Mouse (Mus musculus) hindbrain, embryonic 13.5 days (tissue): ENCODE measurements around the gene Eral1. TPM values are rescaled to one million over a fixed set of nuclear protein-coding genes. Genes with fewer than 3 reads are reported as not detected.

Experiments used
- ATAC-seq: fragments of 200-750 bp; cut with Nextera tagmentation; 2 replicates; pipeline ENCODE4 v1.8.0; 2017; ENCODE audit warnings: moderate TSS enrichment; ENCODE audit not compliant: low FRiP score
- H3K27ac ChIP-seq: fragments of 300-500 bp; sonication (generic); 2 replicates; pipeline ENCODE4 v1.5.1; 2015; ENCODE audit warnings: inconsistent platforms, mild to moderate bottlenecking, moderate library complexity
- H3K27me3 ChIP-seq: fragments of 300-500 bp; sonication (generic); 2 replicates; pipeline ENCODE4 v1.6.1; 2015; ENCODE audit warnings: mild to moderate bottlenecking, inconsistent platforms
- H3K36me3 ChIP-seq: fragments of 300-500 bp; sonication (generic); 2 replicates; pipeline ENCODE4 v1.6.1; 2015; ENCODE audit warnings: mild to moderate bottlenecking, inconsistent platforms
- H3K4me1 ChIP-seq: fragments of 300-500 bp; sonication (generic); replicated peaks from 2 replicates; pipeline ENCODE4 v1.6.1; 2015; ENCODE audit warnings: inconsistent platforms
- H3K4me2 ChIP-seq: fragments of 300-500 bp; sonication (generic); 2 replicates; pipeline ENCODE4 v1.6.1; 2015; ENCODE audit warnings: inconsistent platforms, mild to moderate bottlenecking, moderate library complexity
- H3K4me3 ChIP-seq: fragments of 300-500 bp; sonication (generic); 2 replicates; pipeline ENCODE4 v1.5.1; 2015; ENCODE audit warnings: mild to moderate bottlenecking, inconsistent platforms
- H3K9ac ChIP-seq: fragments of 300-500 bp; sonication (generic); 2 replicates; pipeline ENCODE4 v1.6.1; 2015; ENCODE audit warnings: mild to moderate bottlenecking, inconsistent platforms
- H3K9me3 ChIP-seq: fragments of 300-500 bp; sonication (generic); 2 replicates; pipeline ENCODE4 v1.6.1; 2016; ENCODE audit warnings: inconsistent platforms
- WGBS: fragments of 180-500 bp; shearing (Covaris S2); methylation state at CpG from one replicate; pipeline ENCODE4 v1.1.7; 2015; 5-methylcytosine and 5-hydroxymethylcytosine counted together
- microRNA counts: library from miRNA; unstranded; fragments of <30 nt; microRNA quantifications from one replicate; lab custom pipeline; 2016
- microRNA-seq: library from miRNA; unstranded; fragments of <30 nt; microRNA quantifications from one replicate; pipeline ENCODE4, GENCODE M21; 2016
- polyA plus RNA-seq: library from polyadenylated mRNA; unstranded; fragments of >200 nt; fragmentation: Nextera tagmentation; extraction: Ambion mirVana; gene quantifications from 2 replicates; pipeline ENCODE4 v1.2.1, GENCODE M21; 2015

The Eral1 gene
- polyA plus RNA-seq, 1 experiment from 2014 or later: 31.5 TPM

GRCm38 (mm10) chr11:78031389-78031788 is 48.8 kb downstream of the Eral1 start:
- H3K4me3 ChIP-seq: peak overlapping the region; percentile 75
- no peak for ATAC-seq
- H3K9me3 ChIP-seq: no peaks in the 10 kb centered on the region
- H3K27ac ChIP-seq: peak overlapping the region; percentile 97
- peak overlapping the region; percentile 68 for H3K4me2 ChIP-seq
- H3K27me3 ChIP-seq: no peaks in the 10 kb centered on the region
- WGBS: 45% methylated on average over 6 of the region's 6 CpGs
- H3K9ac ChIP-seq: peak overlapping the region; percentile 92; the same call in 1 of the 2 replicates
- peaks cover 49% of the 10 kb centered on the region for H3K36me3 ChIP-seq
- H3K4me1 ChIP-seq: peaks cover 32% of the 10 kb centered on the region

- no peaks in the 10 kb centered on the region for H3K27me3 ChIP-seq
- 79% methylated on average over 2 of the region's 2 CpGs for WGBS
- H3K4me1 ChIP-seq: peaks cover 32% of the 10 kb centered on the region
- peaks cover 57% of the 10 kb centered on the region for H3K36me3 ChIP-seq
- no peak overlapping the region for H3K9ac ChIP-seq
- no peak overlapping the region for H3K4me3 ChIP-seq
- no peak overlapping the region for H3K4me2 ChIP-seq
- no peak for ATAC-seq
- no peaks in the 10 kb centered on the region for H3K9me3 ChIP-seq
- H3K27ac ChIP-seq: no peak overlapping the region
These were observed 49.6 kb downstream of the Eral1 start for GRCm38 (mm10) chr11:78030600-78030999.

- H3K4me2 ChIP-seq: no peak overlapping the region
- no peaks in the 10 kb centered on the region for H3K9me3 ChIP-seq
- no peak for ATAC-seq
- peaks cover 59% of the 10 kb centered on the region for H3K36me3 ChIP-seq
- peaks cover 25% of the 10 kb centered on the region for H3K4me1 ChIP-seq
- H3K9ac ChIP-seq: 0 out of 2 replicates have a peak overlapping the region, but pooled peaks have one; percentile 5
- H3K27ac ChIP-seq: no peak overlapping the region
- no peaks in the 10 kb centered on the region for H3K27me3 ChIP-seq
- WGBS: 88% methylated on average over 8 of the region's 8 CpGs
- H3K4me3 ChIP-seq: no peak overlapping the region
These were observed 50.9 kb downstream of the Eral1 start for GRCm38 (mm10) chr11:78029240-78029639.

GRCm38 (mm10) chr11:78023607-78024006 is 56.6 kb downstream of the Eral1 start:
- Histone ChIP-seq H3K4me3 (no peak overlapping the region), H3K4me1 (no peaks in the 10 kb centered on the region), H3K9me3 (no peaks in the 10 kb centered on the region), H3K4me2 (no peak overlapping the region), H3K27ac (no peak overlapping the region), H3K27me3 (no peaks in the 10 kb centered on the region), H3K9ac (no peak overlapping the region), H3K36me3 (peaks cover 85% of the 10 kb centered on the region)
- ATAC-seq: no peak
- 87% methylated on average over 8 of the region's 8 CpGs for WGBS

MicroRNA genes within 50 kb of the gene (microRNA counts, 519-probe panel; counts per million panel counts)
- microRNA mmu-miR-144 (lab: Ali Mortazavi, UCI) (3,572 counts per million, percentile 47 among the panel's probes with 10 or more counts), microRNA mmu-miR-451 (lab: Ali Mortazavi, UCI) (3,299 counts per million, percentile 41 among the panel's probes with 10 or more counts)

Small RNA genes lying within 50 kb of the gene (microRNA-seq; reads per million reads assigned to microRNA genes)
- 21.9 reads per million, percentile 31 among the genes with 10 or more reads in this experiment for gene Mir144
- not detected for gene Mir451a
- not detected for gene Mir451b

Other genes starting within 250 kb of the Eral1 start
- 4.2 and 6.6 TPM in 2 replicates for gene Pipox, start 186.3 kb downstream of the Eral1 start, polyA plus RNA-seq
- 112 and 121 TPM in 2 replicates for gene Sez6, start 149.6 kb downstream of the Eral1 start, polyA plus RNA-seq
- gene Phf12, start 97.6 kb downstream of the Eral1 start, polyA plus RNA-seq: 18.9 and 21.2 TPM in 2 replicates
- gene Dhrs13, start 48.1 kb downstream of the Eral1 start, polyA plus RNA-seq: 37.1 and 39.3 TPM in 2 replicates
- gene Flot2, start 42.5 kb downstream of the Eral1 start, polyA plus RNA-seq: 80.5 and 86.4 TPM in 2 replicates
- 28.2 and 31.4 TPM in 2 replicates for gene Fam222b, start 14.3 kb upstream of the Eral1 start, polyA plus RNA-seq
- 125 and 127 TPM in 2 replicates for gene Traf4, start 85.2 kb upstream of the Eral1 start, polyA plus RNA-seq
- 6.6 and 6.7 TPM in 2 replicates for gene Nek8, start 96.3 kb upstream of the Eral1 start, polyA plus RNA-seq
- 7.0 and 8.3 TPM in 2 replicates for gene Tlcd1, start 96.3 kb upstream of the Eral1 start, polyA plus RNA-seq
- gene Rpl23a, start 103.2 kb upstream of the Eral1 start, polyA plus RNA-seq: 913 and 965 TPM in 2 replicates
- 53.2 TPM in 2 replicates for gene Rab34, start 108.0 kb upstream of the Eral1 start, polyA plus RNA-seq
- gene Proca1, start 113.0 kb upstream of the Eral1 start, polyA plus RNA-seq: 2.5 and 3.3 TPM in 2 replicates
- 87.1 and 87.8 TPM in 2 replicates for gene Sdf2, start 165.4 kb upstream of the Eral1 start, polyA plus RNA-seq
- gene Supt6, start 165.6 kb upstream of the Eral1 start, polyA plus RNA-seq: 29.9 and 30.1 TPM in 2 replicates
- 64.9 and 67.2 TPM in 2 replicates for gene 2610507B11Rik, start 181.4 kb upstream of the Eral1 start, polyA plus RNA-seq
- 0.19 and 0.49 TPM in 2 replicates for gene BC030499, start 210.5 kb upstream of the Eral1 start, polyA plus RNA-seq
- 9.9 and 10.2 TPM in 2 replicates for gene Spag5, start 221.1 kb upstream of the Eral1 start, polyA plus RNA-seq
- gene Aldoc, start 242.6 kb upstream of the Eral1 start, polyA plus RNA-seq: 144 and 175 TPM in 2 replicates
- gene Pigs, start 248.0 kb upstream of the Eral1 start, polyA plus RNA-seq: 75.0 and 78.2 TPM in 2 replicates